Mouse (Mus musculus) lung, adult 2 months (tissue): ENCODE data around the gene Tdrd5. TPM values are rescaled to one million over a fixed set of nuclear protein-coding genes. Genes with fewer than 3 reads are reported as not detected.
"Not testable (repeated sequence)": the region's sequence is repeated elsewhere in the genome, so short reads cannot be mapped to it uniquely, and the experiment has no call there.

Experiments
- DNase-seq: peaks from one replicate; pipeline ENCODE4 v3.0.0; 2022
- H3K4me1 ChIP-seq: fragments of 200-500 bp; 2 replicates; pipeline ENCODE4 v1.6.1; 2011; ENCODE audit warnings: low read length; ENCODE audit not compliant: control insufficient read depth, insufficient read depth
- H3K4me3 ChIP-seq: fragments of 200-500 bp; replicated peaks from 2 replicates; pipeline ENCODE3; 2011; ENCODE audit warnings: low read depth, mild to moderate bottlenecking, control low read depth, low read length; ENCODE audit errors: extremely low read depth
- CTCF ChIP-seq: fragments of 200-500 bp; IDR thresholded peaks from 2 replicates; pipeline ENCODE4 v1.5.1; 2011; ENCODE audit warnings: mild to moderate bottlenecking, low read length, control low read depth; ENCODE audit not compliant: insufficient read depth
- POLR2A ChIP-seq: fragments of 200-500 bp; IDR thresholded peaks from 2 replicates; pipeline ENCODE4 v1.6.1; 2011; ENCODE audit warnings: low read depth, mild to moderate bottlenecking, control low read depth, low read length, borderline replicate concordance; ENCODE audit errors: extremely low read depth
- WGBS: fragments of 180-500 bp; shearing (Covaris S2); methylation state at CpG from one replicate; pipeline ENCODE4 v1.1.7; 2018; 5-methylcytosine and 5-hydroxymethylcytosine counted together
- polyA plus RNA-seq: library from polyadenylated mRNA; depleted of rRNA; stranded (reverse); fragments of >200 nt; gene quantifications from 2 replicates; pipeline ENCODE4 v1.2.3, GENCODE M21; 2012

The Tdrd5 gene
- polyA plus RNA-seq, 1 experiment, result 0.44 TPM

- Histone ChIP-seq H3K4me3 (no peak overlapping the region), H3K4me1 (no peaks in the 10 kb centered on the region)
- DNase-seq, result no peak
- TF ChIP-seq POLR2A (no peak), CTCF (no peak)
- WGBS, result 75% methylated on average over 9 of the region's 9 CpGs
Observed at GRCm38 (mm10) chr1:156288556-156289221, 14.8 kb downstream of the Tdrd5 start.

GRCm38 (mm10) chr1:156285541-156285896 lies 17.9 kb downstream of the Tdrd5 start:
- WGBS, result 73% methylated on average over 5 of the region's 5 CpGs
- no peak for TF ChIP-seq POLR2A
- TF ChIP-seq CTCF, result no peak
- no peak overlapping the region for H3K4me3 ChIP-seq
- H3K4me1 ChIP-seq, result no peaks in the 10 kb centered on the region
- no peak for DNase-seq

GRCm38 (mm10) chr1:156284851-156285540 lies 18.5 kb downstream of the Tdrd5 start:
- TF ChIP-seq CTCF (no peak), POLR2A (no peak)
- Histone ChIP-seq H3K4me1 (no peaks in the 10 kb centered on the region), H3K4me3 (no peak overlapping the region)
- DNase-seq, result no peak
- WGBS, result 44% methylated on average over 9 of the region's 9 CpGs

DNA sequence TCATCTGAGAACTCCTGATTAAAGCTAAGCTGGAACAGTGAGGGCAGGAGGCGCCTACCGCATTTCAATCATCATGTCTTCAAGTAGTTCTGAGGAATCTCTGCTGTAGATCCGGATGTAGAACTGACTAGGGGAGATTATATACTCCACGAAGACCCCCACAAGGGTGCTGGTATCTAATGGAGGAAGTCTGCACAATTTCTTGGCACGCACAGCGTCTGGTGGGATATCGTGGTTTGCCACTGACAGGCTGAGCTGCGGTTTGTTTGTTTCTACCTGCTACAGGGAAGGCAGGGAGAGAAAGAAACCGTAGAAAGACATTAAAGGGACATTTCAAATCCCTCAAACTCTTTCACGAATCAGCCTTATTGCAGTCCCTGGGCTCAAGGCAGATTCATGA lies 19.3 kb downstream of the Tdrd5 start:
- 63% methylated on average over 10 of the region's 10 CpGs for WGBS
- TF ChIP-seq POLR2A (no peak), CTCF (no peak)

DNA sequence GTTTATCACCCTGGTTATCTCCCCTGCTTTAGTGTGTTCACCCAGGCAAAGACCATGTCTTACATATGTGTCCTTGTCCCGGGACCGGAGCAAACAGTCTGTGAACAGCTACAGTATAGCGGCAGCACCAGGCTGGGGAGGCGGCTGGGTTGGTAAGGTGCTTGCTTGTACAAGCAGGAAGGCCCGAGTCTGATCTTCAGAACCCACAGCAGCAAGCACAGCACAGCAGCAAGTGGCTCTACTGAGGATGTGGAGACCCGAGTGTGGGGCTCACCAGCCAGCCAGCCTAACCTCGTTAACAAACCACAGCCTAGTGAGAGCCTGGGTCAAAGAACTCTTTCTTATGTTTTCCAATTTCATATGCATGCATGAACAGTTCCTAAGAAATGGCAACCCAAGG lies 23.3 kb downstream of the Tdrd5 start:
- no peak for DNase-seq
- no peak overlapping the region for H3K4me3 ChIP-seq
- H3K4me1 ChIP-seq, result no peaks in the 10 kb centered on the region
- TF ChIP-seq POLR2A, result no peak
- no peak for TF ChIP-seq CTCF
- WGBS, result 71% methylated on average over 7 of the region's 7 CpGs

More for the DNA sequence above, 19.3 kb downstream of the Tdrd5 start:
- no peak overlapping the region for H3K4me3 ChIP-seq
- DNase-seq, result no peak
- no peaks in the 10 kb centered on the region for H3K4me1 ChIP-seq

- no peak overlapping the region for H3K4me3 ChIP-seq
- no peaks in the 10 kb centered on the region for H3K4me1 ChIP-seq
- TF ChIP-seq POLR2A (no peak), CTCF (no peak)
- DNase-seq, result no peak
- WGBS, result 66% methylated on average over 7 of the region's 7 CpGs
Observed at GRCm38 (mm10) chr1:156273647-156274046, 29.8 kb downstream of the Tdrd5 start.

DNA sequence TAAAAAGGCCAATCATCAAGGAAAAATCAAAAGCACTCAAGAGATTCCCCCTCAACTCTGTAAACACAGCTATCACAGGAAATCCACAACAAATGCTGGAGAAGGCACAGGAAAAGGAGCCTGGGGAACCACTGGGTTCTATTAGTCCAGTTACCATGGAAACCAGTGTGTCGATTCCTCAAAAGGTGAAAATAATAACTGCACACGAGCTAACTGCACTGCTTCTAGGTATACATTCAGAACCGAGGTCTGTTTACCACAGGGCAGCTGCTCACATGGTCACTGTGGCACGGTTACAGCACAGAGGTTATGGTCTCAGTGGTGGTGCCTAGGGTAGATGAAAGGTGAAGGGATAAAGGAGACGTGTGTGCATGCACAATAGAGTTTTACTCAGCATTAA lies 31.8 kb downstream of the Tdrd5 start:
- TF ChIP-seq CTCF (no peak), POLR2A (no peak)
- 33% methylated on average over 5 of the region's 5 CpGs for WGBS
- Histone ChIP-seq H3K4me1 (no peaks in the 10 kb centered on the region), H3K4me3 (no peak overlapping the region)
- no peak for DNase-seq

DNA sequence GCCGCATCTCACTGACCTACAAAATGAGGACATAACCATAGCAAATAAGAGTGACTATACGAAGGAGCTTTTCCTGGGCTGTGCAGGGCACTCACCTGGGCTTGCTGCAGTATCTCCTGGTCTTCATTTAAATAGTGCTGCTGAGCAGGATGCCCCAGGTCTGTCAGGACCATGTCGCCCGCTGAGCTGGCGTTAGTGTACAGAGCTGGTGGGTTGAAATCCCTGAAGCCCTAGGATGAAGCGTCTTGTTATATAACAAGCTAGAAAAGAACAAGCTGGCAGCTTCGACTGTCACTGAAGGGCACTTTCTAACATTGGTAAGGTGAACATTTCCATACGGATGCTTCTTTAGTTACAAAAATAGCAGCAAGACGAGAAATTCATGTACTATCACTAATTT lies 33.0 kb downstream of the Tdrd5 start:
- H3K4me3 ChIP-seq, result no peak overlapping the region
- H3K4me1 ChIP-seq, result no peaks in the 10 kb centered on the region
- DNase-seq, result no peak
- 81% methylated on average over 9 of the region's 9 CpGs for WGBS
- no peak for TF ChIP-seq CTCF
- TF ChIP-seq POLR2A, result no peak

- 55% methylated on average over 3 of the region's 3 CpGs for WGBS
- DNase-seq, H3K4me3 ChIP-seq, H3K4me1 ChIP-seq: not testable (repeated sequence)
Observed at GRCm38 (mm10) chr1:156268546-156268945, 34.9 kb downstream of the Tdrd5 start.

DNA sequence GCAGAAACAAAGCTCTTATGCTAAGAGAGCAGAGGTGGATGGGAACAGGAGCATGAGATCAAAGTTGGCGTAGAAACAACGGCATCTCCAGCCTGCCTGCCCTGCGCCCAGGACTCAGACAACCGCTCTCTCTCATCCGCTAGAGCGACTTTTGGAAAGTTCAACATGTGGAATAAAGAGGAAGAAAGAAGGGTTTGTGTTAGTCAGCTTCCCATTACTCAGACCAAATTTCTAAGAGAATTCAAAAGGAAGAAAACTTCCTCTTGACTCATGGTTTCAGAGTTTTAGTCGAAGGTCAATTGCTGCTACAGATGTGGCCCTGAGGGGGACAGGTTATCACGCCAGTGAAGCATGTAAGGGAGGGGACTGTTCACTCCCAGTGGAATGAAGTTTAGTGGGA lies 39.5 kb downstream of the Tdrd5 start:
- H3K4me3 ChIP-seq, result no peak overlapping the region
- DNase-seq, result no peak

DNA sequence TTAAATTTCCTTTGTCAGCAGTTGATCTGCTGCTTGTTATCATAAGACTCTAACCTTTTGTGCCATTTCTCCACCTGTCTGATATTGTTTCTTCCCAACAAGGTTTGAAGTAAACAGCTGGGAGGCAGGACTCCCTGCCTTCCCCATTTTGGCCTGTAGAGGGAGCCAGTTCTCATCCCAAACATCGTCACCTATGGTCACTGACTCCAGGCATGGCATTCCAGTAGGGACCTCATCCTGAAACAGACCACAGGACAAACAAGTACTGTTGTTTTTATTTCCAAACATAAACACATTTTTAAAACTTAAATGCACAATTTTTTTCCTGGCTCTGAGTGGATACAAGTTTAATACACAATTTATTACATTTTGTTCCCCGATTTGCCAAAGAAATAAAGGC lies 40.1 kb downstream of the Tdrd5 start:
- H3K4me1 ChIP-seq, result no peaks in the 10 kb centered on the region
- H3K4me3 ChIP-seq, result no peak overlapping the region
- 51% methylated on average over 2 of the region's 2 CpGs for WGBS
- DNase-seq, result peak; percentile 65
- TF ChIP-seq CTCF, result peak; percentile 91
- no peak for TF ChIP-seq POLR2A

More for the DNA sequence above, 39.5 kb downstream of the Tdrd5 start:
- WGBS, result 83% methylated on average over 8 of the region's 8 CpGs
- H3K4me1 ChIP-seq, result no peaks in the 10 kb centered on the region
- no peak for TF ChIP-seq POLR2A
- TF ChIP-seq CTCF, result no peak
